Mouse (Mus musculus): ENCODE measurements around the gene Olfr551. TPM values are rescaled to one million over a fixed set of nuclear protein-coding genes. Genes with fewer than 3 reads are reported as not detected.

The Olfr551 gene
- total RNA-seq (2023), result not detected

DNA sequence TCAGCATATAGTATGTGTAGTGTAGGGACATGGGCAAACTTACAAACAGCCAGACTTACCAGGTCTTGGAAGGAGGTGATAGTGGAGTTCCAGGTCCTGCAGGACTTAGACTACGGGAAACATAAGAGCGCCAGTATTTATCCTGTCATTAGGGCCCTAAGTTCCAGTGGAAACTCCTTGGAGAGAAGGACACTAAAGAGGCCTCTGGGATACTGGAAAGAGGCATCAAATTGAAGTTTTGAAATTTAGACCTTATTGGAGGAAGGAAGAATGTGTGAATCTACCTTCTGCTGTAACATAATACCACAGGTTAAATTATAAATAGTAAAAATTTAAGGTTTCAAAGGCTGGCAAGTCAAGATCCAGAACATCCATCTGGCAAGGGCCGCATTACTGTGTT, at the start of gene Olfr551:
Olfr551 (minus strand) TSS at position 101 of the 400 bp plus-strand sequence.

DNA sequence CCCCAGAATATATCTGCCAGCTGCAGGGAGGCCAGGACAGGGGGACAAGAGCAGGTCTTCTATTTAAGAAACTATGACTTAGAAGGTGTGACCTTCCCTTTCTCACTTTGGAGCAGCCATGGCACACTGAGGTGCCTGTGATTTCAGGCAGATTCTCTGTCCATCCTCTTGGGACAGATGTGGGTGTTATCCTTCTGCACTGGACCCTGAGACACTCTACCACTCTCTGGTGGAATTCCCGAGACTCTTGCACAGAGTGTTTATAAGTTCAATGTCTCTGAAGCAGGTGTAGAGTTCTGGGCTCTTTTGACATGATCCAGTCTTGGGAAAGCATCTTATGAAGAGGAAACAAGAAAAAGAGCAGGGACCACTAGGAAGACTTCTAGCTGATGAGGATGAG, 46.4 kb upstream of the Olfr551 start, which contains the start of gene Olfr554:
Olfr554 (plus strand) TSS at position 301 of the 400 bp plus-strand sequence.

DNA sequence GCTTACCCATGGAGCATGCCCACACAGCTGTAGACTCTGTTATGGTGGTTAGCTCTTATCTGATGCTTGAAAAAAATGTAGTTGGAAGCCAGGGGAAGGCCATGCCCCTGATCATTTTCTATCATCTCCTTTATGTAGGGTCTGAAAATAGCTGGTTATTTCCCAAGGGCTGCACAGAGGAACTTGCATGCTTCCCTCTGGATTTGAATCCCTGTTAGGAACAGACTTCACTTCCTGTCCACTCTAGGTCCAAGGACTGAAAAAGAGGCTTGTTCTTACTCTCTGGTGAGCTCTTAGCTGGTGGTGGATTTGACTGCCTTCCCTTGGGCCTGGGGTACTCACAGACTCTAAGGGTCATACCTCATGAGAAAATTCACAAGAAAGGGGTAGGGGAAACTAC, 26.4 kb upstream of the Olfr551 start, which contains the start of gene Olfr553:
Olfr553 (minus strand) TSS at position 101 of the 400 bp plus-strand sequence.

DNA sequence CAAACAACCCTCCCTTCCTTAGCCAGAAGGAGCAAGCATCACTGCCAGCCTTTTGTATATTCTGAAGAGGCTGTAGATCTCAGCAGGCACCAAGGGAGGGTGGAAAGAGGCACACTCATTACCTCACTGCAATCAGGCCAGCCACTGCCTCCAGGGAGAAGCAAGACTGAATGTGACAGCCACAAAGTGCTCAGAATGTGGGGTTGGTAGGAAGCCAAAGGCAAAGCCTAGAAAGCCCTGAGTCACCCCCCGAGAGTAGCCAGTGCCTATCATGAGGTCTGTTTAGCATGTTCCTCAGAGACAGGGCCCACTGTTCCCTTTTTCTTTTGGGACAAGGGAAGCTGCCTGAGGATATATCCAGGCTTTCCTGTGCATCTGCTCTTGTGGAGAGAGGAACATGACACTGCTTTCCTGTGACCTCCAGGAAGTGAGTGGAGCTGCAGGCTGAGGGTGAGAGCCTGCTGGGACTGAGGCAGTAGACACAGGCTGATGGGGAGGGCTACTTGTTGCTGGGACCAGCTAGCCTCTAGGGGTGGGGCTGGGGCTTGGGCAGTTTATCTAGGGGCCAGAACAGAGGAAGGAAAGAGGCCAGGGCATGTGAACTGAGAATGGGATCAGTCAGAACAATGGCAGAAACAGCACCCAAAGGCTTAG, 5.8 kb upstream of the Olfr551 start, which contains the start of gene Olfr552:
Olfr552 (plus strand) TSS at position 393 of the 654 bp plus-strand sequence.

DNA sequence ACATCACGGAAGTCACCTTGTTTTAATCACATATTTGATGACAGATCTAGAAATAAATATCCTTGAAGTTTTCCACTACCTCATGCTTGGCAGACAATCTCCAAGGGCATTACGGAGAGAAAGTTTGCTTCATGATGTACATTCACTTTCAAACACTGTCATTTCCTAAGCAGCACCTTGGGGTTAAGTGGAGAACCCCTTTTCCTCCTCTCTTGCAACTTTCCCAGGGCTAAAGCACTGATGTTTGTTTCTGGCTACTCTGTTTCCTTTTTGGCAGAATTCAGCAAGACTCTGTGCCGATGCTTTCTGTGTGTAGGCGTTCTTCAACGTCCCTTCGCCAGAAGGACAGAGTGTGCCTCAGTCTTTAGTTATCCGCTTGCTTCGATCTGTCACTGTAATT, 20.5 kb downstream of the Olfr551 start, which contains the start of gene Olfr550:
Olfr550 (plus strand) TSS at position 301 of the 400 bp plus-strand sequence.

DNA sequence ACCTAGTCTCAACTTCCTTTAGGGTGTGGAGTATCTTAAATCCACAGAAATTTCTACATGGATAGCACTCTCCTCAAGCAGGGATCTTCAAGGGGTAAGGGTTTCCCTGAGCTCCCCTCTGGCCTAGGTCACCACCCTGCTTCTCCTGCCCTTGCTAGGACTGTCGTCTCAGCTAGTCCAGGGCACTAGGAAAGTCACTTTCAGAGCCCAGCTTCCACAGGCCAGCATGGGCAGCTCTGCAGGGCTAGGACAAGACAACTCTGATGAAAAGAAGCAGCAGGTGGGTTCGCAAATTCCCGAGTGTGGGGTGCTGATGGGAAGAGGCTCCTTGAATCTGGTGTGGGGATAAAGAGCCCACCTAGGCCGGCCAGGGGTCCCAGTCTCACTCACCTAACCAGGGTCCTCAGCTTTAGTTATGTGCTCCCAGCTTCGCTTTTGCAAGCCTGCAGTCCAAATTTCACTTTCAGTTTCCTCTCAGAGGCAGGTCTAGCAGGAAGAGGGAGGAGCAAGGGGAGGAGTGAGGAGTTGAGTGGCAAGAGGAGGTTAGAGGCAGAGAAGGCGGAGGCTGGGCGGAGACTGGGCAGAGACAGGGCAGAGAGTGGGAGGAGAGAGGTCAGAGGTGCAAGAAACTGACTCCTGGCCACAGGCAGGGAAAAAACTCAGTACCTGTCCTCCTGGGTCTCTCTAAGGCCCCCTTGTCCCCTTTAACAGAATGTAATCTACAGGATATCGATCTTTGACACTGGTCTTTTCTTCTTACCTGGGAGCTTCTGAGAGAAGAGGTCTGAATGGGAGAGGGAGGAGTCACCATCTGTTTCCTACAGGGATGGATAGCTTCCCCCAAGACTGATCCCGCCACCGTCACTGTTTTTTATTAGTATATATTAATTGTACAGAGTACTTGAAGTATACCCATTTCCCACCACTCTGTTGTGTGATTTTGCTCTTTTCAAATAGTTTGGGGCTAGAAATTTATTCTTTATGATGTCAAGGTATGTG, 26.4 kb downstream of the Olfr551 start, which contains the start of gene Trim21:
Trim21 (minus strand) TSS at position 488 of the 999 bp plus-strand sequence.

DNA sequence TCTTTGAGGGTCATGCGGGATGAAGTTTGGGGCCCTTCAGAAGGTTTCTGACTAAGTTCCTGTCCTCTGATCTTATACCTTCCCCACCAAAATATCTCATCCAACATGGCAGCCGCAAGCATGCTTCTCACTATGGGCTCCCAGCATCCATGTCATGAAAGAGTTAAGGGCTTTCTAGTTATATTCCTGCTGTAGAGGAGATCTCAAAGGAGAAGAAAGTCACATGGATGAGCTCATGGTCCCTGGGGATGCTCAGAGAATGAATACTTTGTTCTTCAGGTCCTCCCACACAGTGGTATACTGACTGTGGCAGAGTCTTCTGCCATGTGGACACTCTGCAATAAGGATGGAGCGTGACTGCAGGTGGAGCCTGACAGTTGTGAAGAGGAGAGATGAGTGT, 42.1 kb downstream of the Olfr551 start, which contains the start of gene Olfr549:
Olfr549 (plus strand) TSS at position 301 of the 400 bp plus-strand sequence.

DNA sequence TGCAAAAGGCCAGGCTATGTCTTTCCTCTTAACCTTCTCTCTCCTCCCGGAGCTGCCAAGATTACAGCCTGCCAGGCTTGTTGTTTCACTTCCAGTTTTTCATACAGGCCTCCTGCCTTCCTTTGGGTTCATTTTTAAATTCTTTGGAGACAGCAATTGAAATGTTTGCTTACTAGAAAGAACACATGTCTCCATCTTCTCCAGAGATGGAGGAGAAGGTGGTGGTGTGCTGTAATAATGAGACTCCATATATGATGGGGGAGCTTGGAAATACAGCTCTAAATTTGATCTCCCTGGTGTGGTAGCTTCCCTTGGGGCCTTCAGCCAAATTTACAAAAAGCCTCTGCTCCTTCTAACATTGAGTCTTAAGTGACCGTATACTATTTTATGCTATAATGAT, 51.1 kb downstream of the Olfr551 start, which contains the start of gene Olfr548-ps1:
Olfr548-ps1 (plus strand) TSS at position 301 of the 400 bp plus-strand sequence.

DNA sequence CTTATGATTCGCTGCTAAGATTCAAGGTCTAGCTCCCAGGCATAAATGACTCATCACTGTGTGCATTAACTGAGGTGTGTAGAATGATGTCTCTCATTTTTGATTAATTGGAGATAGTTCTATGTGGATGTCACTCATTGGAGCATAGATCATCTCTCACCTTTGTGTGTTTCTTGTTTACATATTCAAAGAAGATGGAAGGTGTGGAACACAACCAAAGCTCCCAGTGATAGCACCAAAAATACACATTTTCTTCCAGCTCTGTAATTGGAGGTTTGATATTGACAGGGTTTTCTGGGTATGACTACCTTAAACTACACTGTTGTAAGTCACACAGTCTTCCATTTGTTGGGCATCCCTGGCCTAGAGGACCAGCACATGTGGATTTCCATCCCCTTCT, 57.2 kb downstream of the Olfr551 start, which contains the start of gene Olfr547:
Olfr547 (plus strand) TSS at position 301 of the 400 bp plus-strand sequence.

Other genes with a start within 250 kb of the Olfr551 start
- 10 to 100 TPM; 44.7 to 44.9 TPM for gene Rrm1, start 150.2 kb downstream of the Olfr551 start, total RNA-seq (2023)
- gene Olfr543, start 110.2 kb downstream of the Olfr551 start, total RNA-seq (2023), result not detected
- gene Olfr544, start 103.6 kb downstream of the Olfr551 start, total RNA-seq (2023), result not detected
- not detected for gene Olfr545, start 92.3 kb downstream of the Olfr551 start, total RNA-seq (2023)
- not detected for gene Olfr547, start 57.1 kb downstream of the Olfr551 start, total RNA-seq (2023)
- not detected for gene Olfr548-ps1, start 51.0 kb downstream of the Olfr551 start, total RNA-seq (2023)
- not detected for gene Olfr549, start 42.0 kb downstream of the Olfr551 start, total RNA-seq (2023)
- 10 to 100 TPM; 31.0 to 47.2 TPM for gene Trim21, start 26.4 kb downstream of the Olfr551 start, total RNA-seq (2023)
- not detected for gene Olfr550, start 20.4 kb downstream of the Olfr551 start, total RNA-seq (2023)
- under 1 TPM in 1 of 2 experiments, not detected in 1; 0.18 TPM for gene Olfr552, start 5.9 kb upstream of the Olfr551 start, total RNA-seq (2023)
- gene Olfr553, start 26.3 kb upstream of the Olfr551 start, total RNA-seq (2023), result not detected
- not detected for gene Olfr554, start 46.5 kb upstream of the Olfr551 start, total RNA-seq (2023)
- not detected for gene Olfr555, start 66.9 kb upstream of the Olfr551 start, total RNA-seq (2023)
- gene Olfr556, start 73.0 kb upstream of the Olfr551 start, total RNA-seq (2023), result not detected
- 10 to 100 TPM; 21.8 to 29.3 TPM for gene Trim68, start 95.4 kb upstream of the Olfr551 start, total RNA-seq (2023)
- not detected for gene Olfr557, start 104.0 kb upstream of the Olfr551 start, total RNA-seq (2023)
- not detected for gene Olfr558, start 110.3 kb upstream of the Olfr551 start, total RNA-seq (2023)
- not detected for gene Olfr33, start 127.2 kb upstream of the Olfr551 start, total RNA-seq (2023)
- not detected for gene Olfr559, start 135.6 kb upstream of the Olfr551 start, total RNA-seq (2023)
- not detected for gene Olfr560, start 167.5 kb upstream of the Olfr551 start, total RNA-seq (2023)
- not detected for gene Olfr78, start 167.6 kb upstream of the Olfr551 start, total RNA-seq (2023)
- gene Olfr561, start 179.3 kb upstream of the Olfr551 start, total RNA-seq (2023), result not detected
- gene Olfr564, start 211.6 kb upstream of the Olfr551 start, total RNA-seq (2023), result not detected